In genomic region chr9:109896253-109897150, GRCm38 (mm10) we compare ENCODE assay signal across 14 mouse cellular contexts. TPM values are rescaled to one million over a fixed set of nuclear protein-coding genes. Genes with fewer than 3 reads are reported as not detected.
A peak's percentile ranks its signal among the peaks of the same experiment; 100 is the strongest.
DNase-seq lines count a peak whose midpoint lies in the region; ATAC-seq and TF ChIP-seq lines count a peak whose summit lies in the region.
"Had no signal": no experiment of that assay in that cellular context is flagged by ENCODE, and none has a peak within 500 bp of the region (broad histone marks: within the 10 kb centered on the region; RNA-seq: fewer than 3 reads in every experiment).

No protein-coding gene starts in this region.

- H3K4me3 ChIP-seq in liver, embryonic 12.5 days: no peak overlapping the region
- H3K4me3 ChIP-seq in intestine, postnatal 0 days (ENCODE audit: low read depth, low read length): no peak overlapping the region
- H3K4me3 ChIP-seq in embryonic facial prominence, embryonic 10.5 days: no peak overlapping the region
- H3K4me3 ChIP-seq: forebrain, embryonic 15.5 days; heart, embryonic 15.5 days; limb, embryonic 12.5 days; midbrain, embryonic 13.5 days had no signal

- ATAC-seq in liver, embryonic 12.5 days: no peak
- peak; percentile 14; the same call in 1 of the 2 replicates for ATAC-seq in intestine, postnatal 0 days
- ATAC-seq: forebrain, embryonic 15.5 days; midbrain, embryonic 13.5 days had no signal

- H3K36me3 ChIP-seq in liver, embryonic 12.5 days: peaks cover 51% of the 10 kb centered on the region
- peaks cover 28% of the 10 kb centered on the region for H3K36me3 ChIP-seq in intestine, postnatal 0 days (ENCODE audit: control insufficient read depth, insufficient read depth)
- peaks cover 56% of the 10 kb centered on the region for H3K36me3 ChIP-seq in embryonic facial prominence, embryonic 10.5 days (replicated peaks)

- peaks cover 23% of the 10 kb centered on the region for H3K4me1 ChIP-seq in liver, embryonic 12.5 days
- H3K4me1 ChIP-seq in intestine, postnatal 0 days (replicated peaks; ENCODE audit: control insufficient read depth, insufficient read depth, low read length): 0 out of 2 replicates have a peak, but pooled peaks cover 8% of the 10 kb centered on the region
- peaks cover 29% of the 10 kb centered on the region for H3K4me1 ChIP-seq in embryonic facial prominence, embryonic 10.5 days
- H3K4me1 ChIP-seq: midbrain, embryonic 13.5 days had no signal

- no peaks in the 10 kb centered on the region for H3K9me3 ChIP-seq in liver, embryonic 12.5 days (replicated peaks)
- no peaks in the 10 kb centered on the region for H3K9me3 ChIP-seq in intestine, postnatal 0 days (ENCODE audit: control insufficient read depth)
- no peaks in the 10 kb centered on the region for H3K9me3 ChIP-seq in embryonic facial prominence, embryonic 10.5 days
- H3K9me3 ChIP-seq: forebrain, embryonic 15.5 days; heart, embryonic 15.5 days; limb, embryonic 12.5 days; midbrain, embryonic 13.5 days had no signal

- H3K9ac ChIP-seq in liver, embryonic 12.5 days: no peak overlapping the region
- H3K9ac ChIP-seq in intestine, postnatal 0 days (ENCODE audit: low read depth, low read length): no peak overlapping the region
- H3K9ac ChIP-seq: forebrain, embryonic 15.5 days; heart, embryonic 15.5 days; limb, embryonic 12.5 days; midbrain, embryonic 13.5 days had no signal

- no peaks in the 10 kb centered on the region for H3K27me3 ChIP-seq in liver, embryonic 12.5 days (replicated peaks)
- no peaks in the 10 kb centered on the region for H3K27me3 ChIP-seq in intestine, postnatal 0 days (replicated peaks; ENCODE audit: control insufficient read depth, insufficient read depth, low read length)
- H3K27me3 ChIP-seq in embryonic facial prominence, embryonic 10.5 days (replicated peaks; ENCODE audit: low read depth, poor library complexity, severe bottlenecking): no peaks in the 10 kb centered on the region
- H3K27me3 ChIP-seq: forebrain, embryonic 15.5 days; heart, embryonic 15.5 days; limb, embryonic 12.5 days; midbrain, embryonic 13.5 days had no signal

- DNase-seq in gastrocnemius, adult 18-20 months (ENCODE audit: low spot score): peak; percentile 81
- no peak for DNase-seq in gastrocnemius, postnatal 4 days (ENCODE audit: low spot score in 2 of 2)
- DNase-seq in liver (no peak), MN1 (ENCODE audit: low spot score) (no peak)
- DNase-seq in thymus, postnatal 25 days: no peak
- no peak for DNase-seq in embryonic facial prominence, embryonic 10.5 days (ENCODE audit: low spot score)
- DNase-seq: cerebellum, postnatal 36 days; lung, postnatal 14 days had no signal

- no peak overlapping the region for H3K4me2 ChIP-seq in liver, embryonic 12.5 days
- H3K4me2 ChIP-seq in intestine, postnatal 0 days (replicated peaks; ENCODE audit: low read depth): 0 out of 2 replicates have a peak overlapping the region, but pooled peaks have one; percentile 17
- H3K4me2 ChIP-seq: forebrain, embryonic 15.5 days; heart, embryonic 15.5 days; limb, embryonic 12.5 days; midbrain, embryonic 13.5 days had no signal

- no peak for TF ChIP-seq CTCF in intestine, postnatal 0 days (IDR thresholded peaks at IDR 0.05; ENCODE audit: low read depth)

- H3K27ac ChIP-seq in liver, embryonic 12.5 days: peak overlapping the region; percentile 53; the same call in 1 of the 2 replicates
- peak overlapping the region; percentile 17 for H3K27ac ChIP-seq in intestine, postnatal 0 days (ENCODE audit: low read depth, low read length)
- H3K27ac ChIP-seq in embryonic facial prominence, embryonic 10.5 days (replicated peaks): no peak overlapping the region
- H3K27ac ChIP-seq: forebrain, embryonic 15.5 days; limb, embryonic 12.5 days; midbrain, embryonic 13.5 days had no signal

- 76% methylated on average over 8 of the region's 8 CpGs for WGBS in liver, embryonic 12.5 days (ENCODE audit: insufficient replicate concordance)
- 43% methylated on average over 8 of the region's 8 CpGs for WGBS in intestine, postnatal 0 days
- WGBS in embryonic facial prominence, embryonic 10.5 days: 88% methylated on average over 8 of the region's 8 CpGs

RNA-seq across cellular contexts. Expression of gene Cdc25a, which starts 21.1 kb away (rescaled TPM):
- 1 to 10 TPM; 3.9 to 4.7 TPM for total RNA-seq in gastrocnemius, adult 18-20 months (2021)
- 10 to 100 TPM; 13.9 TPM for total RNA-seq in gastrocnemius, postnatal 4 days (2021)
- 34.9 and 36.4 TPM in 2 replicates for polyA plus RNA-seq in liver, embryonic 12.5 days (2016; fragmentation: Nextera tagmentation; extraction: Ambion mirVana)
- polyA plus RNA-seq in intestine, postnatal 0 days (2015; fragmentation: Nextera tagmentation; extraction: Ambion mirVana): 21.3 and 25.9 TPM in 2 replicates
- 46.7 and 47.0 TPM in 2 replicates for polyA plus RNA-seq in embryonic facial prominence, embryonic 10.5 days (2016; fragmentation: Nextera tagmentation; extraction: Ambion mirVana)

RNA-seq across cellular contexts. Expression of gene Map4, which starts 34.8 kb away (rescaled TPM):
- total RNA-seq in gastrocnemius, adult 18-20 months (2021): 100 to 1,000 TPM; 514 to 562 TPM
- total RNA-seq in gastrocnemius, postnatal 4 days (2021): 100 to 1,000 TPM; 510 to 546 TPM
- 18.6 and 19.1 TPM in 2 replicates for polyA plus RNA-seq in liver, embryonic 12.5 days (2016; fragmentation: Nextera tagmentation; extraction: Ambion mirVana)
- 26.0 and 28.4 TPM in 2 replicates for polyA plus RNA-seq in intestine, postnatal 0 days (2015; fragmentation: Nextera tagmentation; extraction: Ambion mirVana)
- 48.5 and 61.7 TPM in 2 replicates for polyA plus RNA-seq in embryonic facial prominence, embryonic 10.5 days (2016; fragmentation: Nextera tagmentation; extraction: Ambion mirVana)

RNA-seq across cellular contexts. Expression of gene Camp, which starts 47.1 kb away (rescaled TPM):
- not detected for total RNA-seq in gastrocnemius, adult 18-20 months (2021)
- total RNA-seq in gastrocnemius, postnatal 4 days (2021): 1 to 10 TPM in 1 of 2 experiments, under 1 TPM in 1; 0.39 to 1.4 TPM
- 25.2 and 31.4 TPM in 2 replicates for polyA plus RNA-seq in liver, embryonic 12.5 days (2016; fragmentation: Nextera tagmentation; extraction: Ambion mirVana)
- polyA plus RNA-seq in intestine, postnatal 0 days (2015; fragmentation: Nextera tagmentation; extraction: Ambion mirVana): 1.3 TPM in 2 replicates
- 0.20 TPM in 1 of 2 replicates, not detected in the other for polyA plus RNA-seq in embryonic facial prominence, embryonic 10.5 days (2016; fragmentation: Nextera tagmentation; extraction: Ambion mirVana)

Comparison
In these comparisons a context has a peak if more than half of its experiments do, and no peak if none do; other contexts are left out.
1. RNA of gene Camp, which starts 47.1 kb away (polyA plus RNA-seq): 25.2 to 31.4 TPM in liver, embryonic 12.5 days; 1.3 TPM in intestine, postnatal 0 days and 0.20 TPM in embryonic facial prominence, embryonic 10.5 days; every median in the first group is over 10 times any median in the second.